Mouse (Mus musculus) heart, adult 9 months (tissue): ENCODE data around the gene Arhgef12.
"Not testable (repeated sequence)": the region's sequence is repeated elsewhere in the genome, so short reads cannot be mapped to it uniquely, and the experiment has no call there.

ENCODE experiments used
- DNase-seq, 2 experiments: peaks; one replicate each; pipeline ENCODE4 v3.0.0; 2022; ENCODE audit warnings: low spot score in 2 of 2

Gene Arhgef12

DNA sequence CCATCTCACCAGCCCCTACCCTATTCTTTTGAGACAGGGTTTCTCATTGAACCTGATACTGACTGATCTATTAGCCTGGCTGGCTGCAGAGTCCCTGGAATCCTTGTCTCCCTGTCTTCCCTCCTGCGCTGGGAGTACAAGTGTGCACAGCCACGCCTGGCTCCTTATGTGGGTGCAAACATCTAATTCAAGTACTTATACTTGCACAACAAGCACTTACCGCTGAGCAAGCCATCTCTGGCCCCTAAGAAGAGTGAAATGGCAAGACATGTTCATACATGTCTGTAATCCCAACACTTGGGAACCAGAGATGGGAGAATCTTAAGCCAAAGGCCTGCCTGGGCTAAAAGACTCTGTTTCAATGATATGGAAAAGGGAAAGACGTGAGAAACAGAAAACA lies 104.0 kb downstream of the Arhgef12 start:
- no peak for DNase-seq

DNA sequence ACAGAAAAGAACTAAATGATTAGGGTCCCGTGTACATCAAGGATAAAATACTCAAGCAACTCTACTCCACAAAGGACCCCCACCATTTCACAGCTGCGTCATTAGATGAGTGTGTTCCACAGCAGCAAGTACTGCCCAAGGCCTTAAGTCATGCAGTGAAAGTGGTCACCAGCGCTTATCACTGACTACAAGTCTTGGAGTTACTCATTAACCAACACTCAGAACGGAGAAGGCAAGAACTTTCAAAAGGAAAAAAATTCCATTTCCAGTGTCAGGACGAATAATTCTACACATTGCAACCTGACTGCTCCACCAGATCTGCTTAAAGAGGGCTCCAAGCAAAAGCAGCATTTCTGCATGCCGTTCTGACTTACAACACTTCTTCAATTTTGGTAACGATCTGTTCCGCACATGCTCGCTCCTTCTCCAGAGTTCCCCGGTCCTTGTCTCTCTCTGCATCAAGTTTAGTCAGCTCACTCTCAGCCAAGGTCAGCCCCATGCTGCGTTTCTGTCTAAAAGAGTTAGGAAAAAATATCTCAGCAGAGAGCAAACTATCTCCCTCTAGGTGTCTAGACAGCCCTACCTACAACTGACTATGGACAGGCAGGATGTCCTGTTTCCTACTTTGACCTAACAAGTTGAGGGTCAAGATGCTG lies 106.3 kb downstream of the Arhgef12 start:
- DNase-seq = no peak

- DNase-seq = peak; percentile 46 to 73
These were observed 107.0 kb downstream of the Arhgef12 start for GRCm38 (mm10) chr9:43000070-43000469.

DNA sequence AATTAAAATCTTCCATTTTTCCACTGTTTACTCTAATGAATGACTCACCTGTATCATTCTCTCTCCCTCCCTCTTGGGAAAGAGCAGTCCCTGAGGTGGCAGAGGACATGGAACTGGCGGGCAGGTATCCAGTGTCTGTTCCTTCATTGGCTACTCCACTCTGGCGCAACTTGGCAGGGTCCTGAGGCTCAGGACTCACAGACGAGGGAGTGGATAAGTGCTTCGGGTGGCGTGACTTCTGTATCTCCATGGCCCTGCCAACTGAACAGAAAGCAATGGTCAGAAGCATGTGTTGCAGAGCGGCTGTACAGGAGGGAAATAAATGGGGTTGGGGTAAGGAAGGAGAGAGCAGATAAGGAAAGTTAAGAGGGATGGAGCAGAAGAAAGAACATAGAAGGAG lies 109.5 kb downstream of the Arhgef12 start:
- DNase-seq = peak in 1 of 2 experiments; percentile 31

GRCm38 (mm10) chr9:42995298-42995697 lies 111.7 kb downstream of the Arhgef12 start:
- DNase-seq = no peak

- no peak for DNase-seq
These were observed 112.3 kb downstream of the Arhgef12 start for GRCm38 (mm10) chr9:42994708-42995107.

DNA sequence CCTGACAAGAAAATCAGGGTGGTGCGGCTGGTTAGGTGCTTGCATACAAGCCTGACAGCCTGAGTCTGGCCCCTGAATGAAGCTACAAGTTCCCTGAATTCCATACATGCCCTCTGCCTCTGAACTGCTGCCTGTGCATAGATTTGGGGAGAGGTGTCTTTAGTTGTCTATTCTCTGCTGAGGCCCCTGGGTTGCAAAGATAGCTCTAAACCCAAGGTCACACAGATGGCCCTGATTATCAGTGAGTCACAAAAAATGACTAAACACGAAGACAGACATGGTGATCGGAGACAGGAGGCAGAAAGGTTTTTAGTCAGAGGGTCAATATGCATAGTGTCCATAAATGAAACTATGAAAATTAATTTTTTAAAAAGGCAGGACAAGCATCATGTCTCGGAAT lies 113.4 kb downstream of the Arhgef12 start:
- DNase-seq = no peak

GRCm38 (mm10) chr9:42987988-42988387 lies 119.1 kb downstream of the Arhgef12 start:
- no peak for DNase-seq

DNA sequence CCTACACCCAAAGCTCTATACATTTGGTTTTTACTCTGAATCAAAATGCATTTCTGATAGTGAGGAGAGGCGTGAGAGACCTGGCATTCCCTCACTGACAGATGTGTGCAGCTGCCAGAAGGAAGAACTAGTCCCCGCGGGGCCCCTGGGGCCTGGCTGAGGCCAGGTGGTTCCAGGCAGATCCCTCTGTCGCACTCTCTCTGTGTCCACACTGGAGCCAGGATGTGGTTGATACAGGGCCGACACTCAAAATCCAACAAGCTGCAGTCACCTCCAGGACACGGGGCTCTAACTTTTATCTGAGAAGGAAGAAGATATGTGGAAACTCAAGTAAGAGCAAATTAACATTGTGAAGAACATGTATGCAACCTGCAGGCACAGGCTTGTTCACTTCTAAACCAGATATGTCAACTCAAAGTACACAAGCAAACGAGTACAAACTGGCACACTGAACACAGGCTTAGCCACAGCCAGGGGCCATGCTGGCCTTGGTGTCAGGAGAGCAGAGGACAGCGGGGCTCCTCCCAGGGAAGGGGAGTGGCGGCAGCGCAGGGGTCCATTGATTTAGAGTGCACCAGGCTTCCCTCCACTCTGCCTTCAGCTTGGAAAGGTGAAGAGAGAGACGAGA lies 138.0 kb downstream of the Arhgef12 start:
- no peak for DNase-seq

GRCm38 (mm10) chr9:42967731-42968130 lies 139.3 kb downstream of the Arhgef12 start:
- DNase-seq = no peak

DNA sequence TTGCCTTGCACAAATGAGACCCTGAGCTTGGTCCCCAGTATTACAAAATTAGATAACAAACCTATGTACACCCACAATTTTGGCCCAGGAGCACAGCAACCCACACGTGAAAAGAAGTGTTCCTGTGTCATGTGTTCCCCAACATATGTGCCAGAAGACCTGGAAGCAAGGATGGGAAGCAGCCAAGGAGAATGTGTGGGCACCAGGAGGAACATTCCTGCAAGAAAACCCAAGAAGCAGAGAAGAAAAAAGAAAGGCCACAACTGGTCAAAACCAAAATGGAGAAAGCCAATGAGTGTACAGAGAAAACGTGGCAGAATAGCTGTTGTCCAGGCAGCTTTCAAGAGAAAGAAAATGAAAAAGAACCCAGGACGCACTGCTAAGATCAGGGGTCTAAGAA lies 142.2 kb downstream of the Arhgef12 start:
- not testable (repeated sequence) for DNase-seq

DNA sequence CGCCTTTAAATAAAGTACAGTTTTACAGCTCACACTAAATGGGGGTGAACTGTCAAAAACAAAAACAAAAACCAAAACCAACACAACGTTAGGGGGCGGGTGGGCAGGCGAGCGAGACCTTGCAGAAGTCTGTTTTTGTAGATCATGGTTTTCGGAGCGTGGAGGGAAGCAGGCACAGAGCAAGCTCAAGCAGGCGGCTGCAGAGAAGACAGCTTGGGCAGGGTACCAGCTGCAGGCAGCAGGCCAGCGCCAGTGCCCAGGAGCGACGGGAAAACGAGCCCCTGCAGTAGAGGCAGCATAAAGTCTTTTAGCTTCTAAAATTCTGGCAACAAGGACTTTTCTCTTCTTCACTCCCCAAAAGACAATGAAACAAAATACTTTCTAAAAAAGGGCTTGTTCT lies 142.7 kb downstream of the Arhgef12 start:
- no peak for DNase-seq

DNA sequence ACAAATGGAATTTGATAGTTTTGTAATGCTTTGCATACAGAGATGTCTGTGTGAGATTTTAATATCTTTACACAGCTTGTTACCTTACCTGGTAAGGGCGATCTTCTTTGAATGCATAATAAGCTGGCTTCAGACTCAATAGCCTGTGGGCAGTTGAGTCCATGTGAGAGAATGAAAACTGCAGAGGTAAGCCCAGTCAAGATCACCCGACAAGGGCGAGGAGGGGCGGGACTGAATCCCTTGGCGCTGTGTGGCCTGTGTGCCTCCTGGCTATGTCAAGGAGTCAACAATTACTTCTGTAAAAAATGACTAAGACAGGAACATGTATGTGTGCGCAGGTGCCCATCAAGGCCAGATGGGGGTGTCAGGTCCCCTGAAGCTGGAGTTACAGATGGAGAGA lies 144.5 kb downstream of the Arhgef12 start:
- DNase-seq = no peak

DNA sequence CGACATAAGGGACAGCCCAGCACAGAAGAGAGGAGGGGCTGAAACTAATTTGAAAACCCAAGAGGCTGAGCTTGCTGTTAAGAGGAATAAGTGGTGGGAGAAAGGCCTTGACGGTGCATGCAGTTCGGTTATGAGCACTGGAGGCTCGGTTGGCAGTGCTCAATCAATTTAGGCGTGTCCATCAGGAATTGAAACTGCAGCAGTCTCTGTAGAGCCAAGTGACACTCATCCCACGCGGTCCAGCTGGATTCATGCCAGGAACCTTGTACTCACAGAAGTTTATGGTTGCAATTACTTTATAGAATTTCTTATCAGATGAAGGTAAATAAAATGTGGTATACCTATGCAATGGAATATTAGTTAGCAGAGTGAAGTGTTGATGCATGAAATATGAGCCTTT lies 148.6 kb downstream of the Arhgef12 start:
- DNase-seq = no peak

DNA sequence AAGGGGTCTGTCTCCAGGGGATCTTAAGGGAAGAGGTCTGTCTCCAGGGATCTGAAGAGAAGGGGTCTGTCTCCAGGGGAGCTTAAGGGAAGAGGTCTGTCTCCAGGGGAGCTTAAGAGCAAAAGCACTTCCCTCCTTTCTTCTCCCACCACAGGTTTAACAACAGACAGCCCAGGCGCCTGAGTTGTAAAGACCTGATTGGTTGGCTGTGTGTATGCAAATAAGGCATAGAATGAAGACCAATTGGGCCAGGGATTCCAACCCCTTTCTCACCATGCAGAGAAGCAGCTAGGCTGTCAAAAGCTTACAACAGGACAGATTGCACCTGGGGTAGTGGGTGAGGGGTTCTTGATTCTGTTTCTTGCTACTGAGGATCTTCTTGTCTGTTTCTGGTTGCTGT lies 158.7 kb downstream of the Arhgef12 start:
- no peak for DNase-seq

DNA sequence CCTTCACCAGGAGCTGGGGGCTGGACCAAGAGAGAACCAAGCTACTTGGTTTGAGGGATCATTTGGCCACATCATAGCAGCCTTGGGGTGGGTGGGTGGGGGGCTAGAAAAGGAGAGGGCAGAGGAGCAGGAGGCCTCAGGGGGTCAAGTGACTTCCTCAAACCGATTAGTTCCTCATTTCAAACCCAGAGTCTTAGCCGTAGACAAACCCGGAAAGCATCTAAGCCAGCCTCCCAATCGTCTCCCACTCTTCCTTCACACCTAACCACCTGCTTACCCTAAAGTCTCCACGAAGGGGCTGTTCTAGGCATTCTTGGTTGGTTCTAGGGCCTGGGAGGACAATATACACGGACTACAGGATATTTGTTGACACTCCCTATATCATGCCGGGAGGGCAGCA lies 161.9 kb downstream of the Arhgef12 start:
- no peak for DNase-seq

GRCm38 (mm10) chr9:42944536-42945006 lies 162.5 kb downstream of the Arhgef12 start:
- peak; percentile 64 to 75 for DNase-seq

GRCm38 (mm10) chr9:42943781-42944535 lies 163.1 kb downstream of the Arhgef12 start, which contains the start of gene Grik4:
Gene Grik4 (minus strand): TSS chr9:42944493.
- DNase-seq = no peak

- DNase-seq = no peak
These were observed 163.9 kb downstream of the Arhgef12 start for GRCm38 (mm10) chr9:42943057-42943529.

GRCm38 (mm10) chr9:42942148-42942547 lies 164.9 kb downstream of the Arhgef12 start:
- no peak for DNase-seq

DNA sequence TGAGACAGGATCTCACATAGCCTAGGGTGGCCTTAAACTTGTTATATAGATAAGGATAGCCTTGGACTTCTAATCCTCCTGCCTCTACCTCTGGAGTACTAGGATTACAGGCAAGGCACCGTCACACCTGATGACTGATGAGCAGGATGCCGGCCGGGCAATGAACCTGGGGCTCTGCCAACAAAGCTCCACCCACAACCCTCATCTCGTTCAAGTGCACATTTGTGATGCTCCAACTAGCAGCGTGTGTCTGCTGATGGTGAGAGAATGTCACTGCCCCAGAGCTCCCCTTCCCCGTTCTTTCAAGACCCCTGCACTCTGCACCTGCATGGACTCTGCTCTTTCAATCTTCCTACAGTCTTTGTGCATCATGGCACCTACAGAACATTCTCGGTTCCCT lies 174.9 kb downstream of the Arhgef12 start:
- no peak for DNase-seq

DNA sequence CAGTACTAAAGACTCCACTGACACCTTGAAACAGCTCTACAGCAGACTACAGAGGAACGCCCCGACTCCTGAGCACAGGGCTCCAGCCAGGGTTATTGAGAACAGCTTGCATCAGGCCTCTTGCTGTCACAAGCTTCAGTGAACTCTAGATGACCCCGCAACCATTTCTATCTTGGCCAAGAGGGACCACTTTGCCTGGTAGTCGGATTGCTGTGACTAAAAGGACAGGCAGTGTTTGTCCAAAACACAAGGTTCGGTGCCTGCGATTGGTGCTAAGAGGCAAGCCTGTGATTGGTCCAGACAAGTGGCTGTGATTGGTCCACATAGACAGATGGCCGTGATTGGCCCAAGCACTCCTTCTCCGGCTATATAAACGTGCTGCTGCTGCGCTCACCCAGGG lies 179.5 kb downstream of the Arhgef12 start:
- DNase-seq = no peak

- no peak for DNase-seq
These were observed 180.5 kb downstream of the Arhgef12 start for GRCm38 (mm10) chr9:42926564-42926963.
